Mouse (Mus musculus) hindbrain, embryonic 11.5 days (tissue): ENCODE measurements at regions not wholly inside any gene's neighbourhood (a gene's known extent, or its start where the extent isn't known, plus 50 kb on each side); places are given as distances from the start of the nearest gene placed in this dataset.

Experiments
- ATAC-seq: fragments of 200-750 bp; cut with Nextera tagmentation; 2 replicates; pipeline ENCODE4 v1.8.0; 2017; ENCODE audit warnings: mild to moderate bottlenecking, moderate TSS enrichment, moderate library complexity; ENCODE audit not compliant: low FRiP score
- DNase-seq: peaks from one replicate; pipeline ENCODE4 v3.0.0-alpha.2; 2015; ENCODE audit warnings: low spot score
- H3K27ac ChIP-seq: fragments of 300-500 bp; sonication (generic); 2 replicates; pipeline ENCODE4 v1.5.1; 2014; ENCODE audit warnings: mild to moderate bottlenecking, low read depth, low read length
- H3K27me3 ChIP-seq: fragments of 300-500 bp; sonication (generic); 2 replicates; pipeline ENCODE4 v1.6.1; 2014; ENCODE audit warnings: mild to moderate bottlenecking, low read length, moderate library complexity, mixed read lengths; ENCODE audit not compliant: control insufficient read depth, insufficient read depth
- H3K36me3 ChIP-seq: fragments of 300-500 bp; sonication (generic); 2 replicates; pipeline ENCODE4 v1.6.1; 2014; ENCODE audit warnings: mild to moderate bottlenecking, low read length, moderate library complexity, mixed read lengths; ENCODE audit not compliant: control insufficient read depth, insufficient read depth
- H3K4me1 ChIP-seq: fragments of 300-500 bp; sonication (generic); replicated peaks from 2 replicates; pipeline ENCODE4 v1.6.1; 2014; ENCODE audit warnings: low read length, mixed read lengths; ENCODE audit not compliant: control insufficient read depth, insufficient read depth
- H3K4me2 ChIP-seq: fragments of 300-500 bp; sonication (generic); replicated peaks from 2 replicates; pipeline ENCODE4 v1.6.1; 2014; ENCODE audit warnings: mild to moderate bottlenecking, low read depth, low read length
- H3K4me3 ChIP-seq: fragments of 300-500 bp; sonication (generic); 2 replicates; pipeline ENCODE4 v1.5.1; 2014; ENCODE audit warnings: low read depth, low read length
- H3K9ac ChIP-seq: fragments of 300-500 bp; sonication (generic); 2 replicates; pipeline ENCODE4 v1.6.1; 2014; ENCODE audit warnings: low read depth, low read length
- H3K9me3 ChIP-seq: fragments of 300-500 bp; sonication (generic); 2 replicates; pipeline ENCODE4 v1.6.1; 2016; ENCODE audit warnings: low read length; ENCODE audit not compliant: control insufficient read depth
- WGBS: fragments of 180-500 bp; shearing (Covaris S2); extraction: QIAGEN DNeasy Blood & Tissue Kit; methylation state at CpG from one replicate; pipeline ENCODE4 v1.1.7; 2014; 5-methylcytosine and 5-hydroxymethylcytosine counted together

- no peaks in the 10 kb centered on the region for H3K36me3 ChIP-seq
- H3K27ac ChIP-seq: no peak overlapping the region
- no peak for DNase-seq
- 92% methylated on average over 6 of the region's 6 CpGs for WGBS
- H3K4me2 ChIP-seq: no peak overlapping the region
- H3K4me3 ChIP-seq: no peak overlapping the region
- no peaks in the 10 kb centered on the region for H3K27me3 ChIP-seq
- ATAC-seq: no peak
- H3K4me1 ChIP-seq: no peaks in the 10 kb centered on the region
- H3K9ac ChIP-seq: no peak overlapping the region
- H3K9me3 ChIP-seq: no peaks in the 10 kb centered on the region
Observed at GRCm38 (mm10) chr15:10767535-10767934, 53.1 kb upstream of the Rai14 start.

- ATAC-seq (no peak), DNase-seq (no peak)
- Histone ChIP-seq H3K4me3 (no peak overlapping the region), H3K9me3 (no peaks in the 10 kb centered on the region), H3K4me2 (no peak overlapping the region), H3K27ac (no peak overlapping the region), H3K36me3 (no peaks in the 10 kb centered on the region), H3K9ac (no peak overlapping the region), H3K27me3 (no peaks in the 10 kb centered on the region), H3K4me1 (no peaks in the 10 kb centered on the region)
- 84% methylated on average over 5 of the region's 5 CpGs for WGBS
Observed at GRCm38 (mm10) chr15:10770410-10771310, 56.2 kb upstream of the Rai14 start.

DNA sequence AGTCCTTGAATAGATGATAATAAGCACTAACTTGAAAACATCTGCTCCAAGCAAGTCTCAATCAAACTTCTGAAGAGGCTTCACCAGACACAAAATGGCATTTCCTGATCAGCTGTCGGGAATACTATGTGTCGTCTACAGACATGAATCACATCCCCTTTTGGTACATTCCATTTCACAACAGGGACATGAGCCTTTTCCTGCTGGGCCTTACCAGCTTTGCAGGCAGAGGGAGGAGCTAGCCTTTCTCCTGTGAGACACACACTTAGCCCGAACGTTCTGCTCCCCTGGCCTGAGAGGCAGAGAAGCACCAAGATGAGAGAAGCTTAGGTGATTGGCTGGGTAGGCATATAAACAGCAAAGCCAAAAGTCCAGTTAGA lies 56.9 kb upstream of the Rai14 start:
- DNase-seq: no peak
- H3K4me1 ChIP-seq: no peaks in the 10 kb centered on the region

DNA sequence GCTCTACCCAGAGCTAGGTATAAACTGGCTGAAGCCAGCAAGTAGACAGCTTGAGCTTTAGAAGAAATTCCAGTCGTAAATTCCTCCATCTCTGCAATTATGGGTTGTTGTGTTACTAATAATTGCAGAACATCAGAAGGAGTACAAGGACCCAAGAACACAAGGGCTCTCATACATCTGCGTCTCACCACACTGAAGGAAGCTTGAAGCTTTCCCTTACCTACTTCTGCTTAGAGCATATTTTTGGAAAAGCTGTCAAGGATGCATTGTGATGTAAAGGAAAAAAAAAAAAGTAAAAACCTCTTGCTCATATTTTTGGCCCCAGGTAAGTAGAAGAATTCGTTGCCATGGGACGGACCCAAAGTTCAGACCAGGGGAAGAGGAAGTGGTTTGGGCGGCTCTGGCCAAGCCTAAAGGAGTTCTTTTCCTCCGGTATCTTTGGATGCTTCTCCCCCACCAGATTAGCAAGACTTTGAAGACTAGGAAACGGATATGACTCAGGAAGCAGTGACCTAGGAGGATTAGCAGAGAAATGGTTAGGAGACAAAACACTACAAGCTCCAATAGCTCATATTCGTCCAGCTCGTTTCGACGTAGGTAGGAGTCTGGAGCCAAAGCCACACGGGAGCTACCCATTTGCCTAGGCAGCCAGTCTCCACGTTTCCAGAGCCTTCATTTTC lies 65.7 kb upstream of the Rai14 start:
- DNase-seq: no peak
- ATAC-seq: no peak
- H3K4me2 ChIP-seq: no peak overlapping the region
- 84% methylated on average over 13 of the region's 13 CpGs for WGBS
- no peaks in the 10 kb centered on the region for H3K4me1 ChIP-seq
- no peak overlapping the region for H3K4me3 ChIP-seq
- H3K36me3 ChIP-seq: no peaks in the 10 kb centered on the region
- H3K9me3 ChIP-seq: no peaks in the 10 kb centered on the region
- H3K9ac ChIP-seq: no peak overlapping the region
- no peak overlapping the region for H3K27ac ChIP-seq
- no peaks in the 10 kb centered on the region for H3K27me3 ChIP-seq

More for the DNA sequence above, 56.9 kb upstream of the Rai14 start:
- Histone ChIP-seq H3K4me2 (no peak overlapping the region), H3K9me3 (no peaks in the 10 kb centered on the region), H3K4me3 (no peak overlapping the region), H3K36me3 (no peaks in the 10 kb centered on the region), H3K27ac (no peak overlapping the region), H3K27me3 (no peaks in the 10 kb centered on the region), H3K9ac (no peak overlapping the region)
- WGBS: 57% methylated on average over 4 of the region's 4 CpGs
- no peak for ATAC-seq

- H3K4me3 ChIP-seq: no peak overlapping the region
- no peak overlapping the region for H3K27ac ChIP-seq
- ATAC-seq (no peak), DNase-seq (no peak)
- H3K27me3 ChIP-seq: no peaks in the 10 kb centered on the region
- 72% methylated on average over 6 of the region's 6 CpGs for WGBS
- H3K36me3 ChIP-seq: no peaks in the 10 kb centered on the region
- H3K9ac ChIP-seq: no peak overlapping the region
- H3K4me2 ChIP-seq: no peak overlapping the region
- no peaks in the 10 kb centered on the region for H3K4me1 ChIP-seq
- no peaks in the 10 kb centered on the region for H3K9me3 ChIP-seq
Observed at GRCm38 (mm10) chr15:10789371-10789770, 74.9 kb upstream of the Rai14 start.

DNA sequence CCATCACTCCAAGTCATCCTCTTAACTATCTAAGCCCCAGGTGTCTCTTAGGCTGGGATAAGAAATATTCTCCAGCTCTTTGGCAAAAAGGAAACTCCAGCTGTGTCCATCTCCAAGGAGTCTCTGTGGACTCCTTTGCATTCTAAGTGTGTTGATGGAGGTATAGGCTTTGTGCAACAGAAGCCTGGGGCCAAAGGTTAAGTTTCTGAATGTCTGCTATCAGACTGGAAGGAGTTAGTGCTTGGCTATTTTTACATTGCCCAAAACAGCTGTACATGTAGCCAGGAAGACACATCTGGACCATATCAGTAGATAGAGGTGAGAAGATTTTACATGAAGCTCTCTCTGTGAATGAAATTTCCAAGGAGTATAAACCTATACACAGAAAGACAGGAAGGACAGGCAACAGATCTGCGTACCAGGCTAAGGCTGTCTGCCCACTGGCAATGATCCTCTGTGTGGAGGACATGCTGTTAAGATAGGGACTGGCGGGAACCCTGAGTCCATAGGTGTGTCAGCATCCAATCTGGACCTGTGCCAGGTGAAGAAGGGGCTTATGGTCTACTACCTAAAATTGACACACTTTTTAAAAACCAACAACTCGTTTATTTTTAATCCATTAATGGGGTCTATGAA lies 76.6 kb upstream of the Rai14 start:
- 89% methylated on average over 3 of the region's 3 CpGs for WGBS
- Histone ChIP-seq H3K36me3 (no peaks in the 10 kb centered on the region), H3K9ac (no peak overlapping the region), H3K4me3 (no peak overlapping the region), H3K4me2 (no peak overlapping the region), H3K27me3 (no peaks in the 10 kb centered on the region), H3K9me3 (no peaks in the 10 kb centered on the region), H3K4me1 (no peaks in the 10 kb centered on the region), H3K27ac (no peak overlapping the region)
- ATAC-seq (no peak), DNase-seq (no peak)

DNA sequence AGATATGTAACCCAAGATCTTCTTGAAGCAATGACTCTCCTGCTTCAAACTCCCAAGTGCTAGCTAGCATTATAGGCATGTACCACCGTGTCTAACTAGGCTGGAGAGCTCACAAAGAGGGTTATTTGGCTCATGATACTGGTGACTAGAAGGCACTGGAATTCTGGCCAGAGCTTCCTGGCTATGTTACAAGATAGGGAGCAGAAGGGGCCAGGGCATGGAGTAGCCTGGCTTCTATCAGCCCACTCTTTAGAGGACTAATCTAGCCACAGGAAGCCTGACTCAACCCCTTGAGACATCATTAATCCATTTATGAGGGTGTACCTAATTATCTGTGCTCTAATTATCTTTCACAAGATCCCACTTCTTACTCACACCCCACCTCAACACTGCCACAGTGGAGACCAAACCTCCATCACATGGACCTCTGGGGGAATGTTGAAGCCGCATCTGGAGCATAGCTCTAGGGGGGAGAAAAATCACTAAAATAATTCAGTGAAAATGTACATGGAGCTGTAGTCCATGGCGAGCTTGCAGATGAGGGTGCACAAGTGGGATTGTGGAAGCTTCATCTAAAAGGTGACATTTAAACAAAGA lies 77.2 kb upstream of the Rai14 start:
- Histone ChIP-seq H3K36me3 (no peaks in the 10 kb centered on the region), H3K27me3 (no peaks in the 10 kb centered on the region), H3K4me1 (no peaks in the 10 kb centered on the region), H3K4me2 (no peak overlapping the region), H3K4me3 (no peak overlapping the region), H3K27ac (no peak overlapping the region), H3K9me3 (no peaks in the 10 kb centered on the region), H3K9ac (no peak overlapping the region)
- ATAC-seq (no peak), DNase-seq (no peak)
- 84% methylated on average over 3 of the region's 3 CpGs for WGBS

- 90% methylated on average over 7 of the region's 7 CpGs for WGBS
- Histone ChIP-seq H3K27ac (no peak overlapping the region), H3K36me3 (no peaks in the 10 kb centered on the region), H3K9ac (no peak overlapping the region), H3K4me1 (no peaks in the 10 kb centered on the region), H3K4me2 (no peak overlapping the region), H3K27me3 (no peaks in the 10 kb centered on the region), H3K9me3 (no peaks in the 10 kb centered on the region), H3K4me3 (no peak overlapping the region)
- ATAC-seq: no peak
- DNase-seq: no peak
Observed at GRCm38 (mm10) chr15:10792156-10792555, 77.7 kb upstream of the Rai14 start.
